Mouse (Mus musculus): ENCODE measurements around the gene Ppfia4. TPM values are rescaled to one million over a fixed set of nuclear protein-coding genes. Genes with fewer than 3 reads are reported as not detected.

The Ppfia4 gene
- polyA plus RNA-seq, 1 experiment from 2014 or later: 8.5 TPM

DNA sequence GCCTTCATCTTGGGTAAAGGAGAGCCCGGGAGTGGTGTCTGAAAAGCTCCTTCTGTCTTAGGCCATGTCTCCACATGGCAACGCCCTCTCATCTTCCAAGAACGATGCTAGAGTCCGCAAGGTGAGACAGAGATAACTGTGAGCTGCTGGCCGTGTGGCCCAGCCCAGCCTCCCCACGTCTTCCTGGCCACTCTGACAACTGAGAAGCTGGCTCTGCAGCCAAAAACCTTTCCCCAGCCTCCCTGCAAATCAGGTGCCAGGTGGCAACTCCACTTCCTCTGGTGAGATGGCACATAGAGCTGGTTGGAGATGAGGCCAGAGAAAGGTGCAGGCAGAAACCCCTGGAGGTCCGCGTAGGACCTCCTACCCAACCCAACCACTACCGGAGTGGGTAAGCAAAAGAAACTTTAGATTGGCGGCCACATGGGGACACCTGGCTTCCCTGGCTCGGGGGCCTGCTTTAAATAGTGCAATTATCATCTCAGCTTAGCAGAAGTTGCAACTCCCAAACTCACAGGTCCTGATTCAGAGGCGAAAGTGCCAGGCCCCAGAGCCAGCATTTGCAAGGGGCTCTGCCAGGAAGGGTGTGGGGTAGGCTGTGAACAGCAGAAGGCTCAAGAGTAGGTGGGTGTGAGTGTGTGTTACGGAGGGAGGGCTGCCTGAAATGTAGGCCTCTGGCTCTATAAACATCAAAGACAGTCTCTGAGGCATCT is 2.6 kb upstream of the Ppfia4 start:
- H3K9me3 ChIP-seq: no peaks in the 10 kb centered on the region
- H3K36me3 ChIP-seq: 0 out of 2 replicates have a peak, but pooled peaks cover 4% of the 10 kb centered on the region
- no peak for DNase-seq (ENCODE audit: low spot score)
- peaks cover 80% of the 10 kb centered on the region for H3K4me1 ChIP-seq
- no peak overlapping the region for H3K4me3 ChIP-seq
- H3K27me3 ChIP-seq (ENCODE audit: insufficient read depth, poor library complexity, severe bottlenecking): no peaks in the 10 kb centered on the region
- H3K27ac ChIP-seq: peak overlapping the region; percentile 63
- WGBS: 73% methylated on average over 13 of the region's 13 CpGs

DNA sequence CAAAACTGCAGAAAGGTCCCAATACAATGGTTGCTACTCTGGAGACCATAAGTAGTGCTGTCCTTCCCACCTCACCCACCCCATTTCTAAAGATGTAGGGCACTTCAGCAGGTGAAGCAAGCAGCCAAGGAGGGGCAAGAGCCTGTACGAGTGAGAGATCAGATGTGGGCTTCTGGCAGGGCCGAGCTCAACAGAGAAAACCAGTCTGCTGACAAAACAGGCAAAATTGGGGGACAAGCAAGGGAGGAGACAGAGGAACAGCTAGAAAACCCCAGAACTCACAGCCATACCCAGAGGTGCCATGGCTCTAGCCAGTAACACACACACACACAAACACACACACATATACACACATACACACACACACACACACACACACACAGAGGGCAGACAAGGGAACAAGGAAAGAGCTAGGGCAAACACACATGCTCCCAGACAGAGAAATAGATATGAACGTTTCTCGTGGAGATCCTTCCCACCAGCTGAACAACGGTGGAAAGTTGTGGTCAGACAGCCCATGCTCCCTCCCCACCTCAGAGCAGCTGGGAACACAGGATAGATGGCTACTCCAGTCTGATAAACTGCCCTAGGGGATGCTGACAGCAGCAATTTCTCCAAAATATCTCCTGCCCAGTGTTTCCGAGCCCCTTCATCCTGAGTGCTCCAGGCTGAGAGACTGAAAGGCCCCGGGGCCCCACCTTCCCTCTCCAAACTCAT is 1.5 kb upstream of the Ppfia4 start:
- 49% methylated on average over 7 of the region's 7 CpGs for WGBS
- Histone ChIP-seq H3K4me3 (no peak overlapping the region), H3K27ac (peak overlapping the region; percentile 63), H3K9me3 (no peaks in the 10 kb centered on the region), H3K4me1 (peaks cover 70% of the 10 kb centered on the region), H3K36me3 (no peaks in the 10 kb centered on the region), H3K27me3 (ENCODE audit: insufficient read depth, poor library complexity, severe bottlenecking) (no peaks in the 10 kb centered on the region)
- DNase-seq (ENCODE audit: low spot score): no peak

GRCm38 (mm10) chr1:134333371-134334110 is 813 bp upstream of the Ppfia4 start:
- Histone ChIP-seq H3K4me3 (0 out of 2 replicates have a peak overlapping the region, but pooled peaks have one; percentile 28), H3K27me3 (ENCODE audit: insufficient read depth, poor library complexity, severe bottlenecking) (no peaks in the 10 kb centered on the region), H3K9me3 (no peaks in the 10 kb centered on the region), H3K36me3 (0 out of 2 replicates have a peak, but pooled peaks cover 4% of the 10 kb centered on the region), H3K27ac (peak overlapping the region; percentile 69), H3K4me1 (peaks cover 68% of the 10 kb centered on the region)
- DNase-seq (ENCODE audit: low spot score): no peak
- WGBS: 89% methylated on average over 9 of the region's 10 CpGs

GRCm38 (mm10) chr1:134331879-134332635 is 671 bp downstream of the Ppfia4 start:
- Histone ChIP-seq H3K36me3 (peaks cover 15% of the 10 kb centered on the region), H3K27ac (peak overlapping the region; percentile 69), H3K27me3 (ENCODE audit: insufficient read depth, poor library complexity, severe bottlenecking) (no peaks in the 10 kb centered on the region), H3K9me3 (no peaks in the 10 kb centered on the region), H3K4me1 (peaks cover 53% of the 10 kb centered on the region), H3K4me3 (no peak overlapping the region)
- WGBS: 55% methylated on average over 20 of the region's 20 CpGs
- DNase-seq (ENCODE audit: low spot score): no peak

GRCm38 (mm10) chr1:134326841-134327346 is 5.8 kb downstream of the Ppfia4 start:
- no peaks in the 10 kb centered on the region for H3K9me3 ChIP-seq
- H3K4me3 ChIP-seq: no peak overlapping the region
- DNase-seq (ENCODE audit: low spot score): no peak
- H3K36me3 ChIP-seq: peaks cover 58% of the 10 kb centered on the region
- no peak overlapping the region for H3K27ac ChIP-seq
- 87% methylated on average over 12 of the region's 12 CpGs for WGBS
- H3K4me1 ChIP-seq: peaks cover 6% of the 10 kb centered on the region
- 0 out of 2 replicates have a peak, but pooled peaks cover 4% of the 10 kb centered on the region for H3K27me3 ChIP-seq (ENCODE audit: insufficient read depth, poor library complexity, severe bottlenecking)

GRCm38 (mm10) chr1:134322591-134322990 is 10.1 kb downstream of the Ppfia4 start:
- Histone ChIP-seq H3K9me3 (no peaks in the 10 kb centered on the region), H3K4me1 (peaks cover 16% of the 10 kb centered on the region), H3K36me3 (peaks cover 81% of the 10 kb centered on the region), H3K27me3 (ENCODE audit: insufficient read depth, poor library complexity, severe bottlenecking) (0 out of 2 replicates have a peak, but pooled peaks cover 4% of the 10 kb centered on the region), H3K27ac (peak overlapping the region; percentile 50; the same call in 1 of the 2 replicates), H3K4me3 (no peak overlapping the region)
- no peak for DNase-seq (ENCODE audit: low spot score)
- WGBS: 79% methylated on average over 6 of the region's 6 CpGs

- peaks cover 18% of the 10 kb centered on the region for H3K4me1 ChIP-seq
- peaks cover 78% of the 10 kb centered on the region for H3K36me3 ChIP-seq
- no peak overlapping the region for H3K4me3 ChIP-seq
- DNase-seq (ENCODE audit: low spot score): no peak
- no peaks in the 10 kb centered on the region for H3K9me3 ChIP-seq
- WGBS: 61% methylated on average over 14 of the region's 14 CpGs
- H3K27ac ChIP-seq: no peak overlapping the region
- 0 out of 2 replicates have a peak, but pooled peaks cover 4% of the 10 kb centered on the region for H3K27me3 ChIP-seq (ENCODE audit: insufficient read depth, poor library complexity, severe bottlenecking)
These were observed 11.9 kb downstream of the Ppfia4 start for GRCm38 (mm10) chr1:134320691-134321301.

DNA sequence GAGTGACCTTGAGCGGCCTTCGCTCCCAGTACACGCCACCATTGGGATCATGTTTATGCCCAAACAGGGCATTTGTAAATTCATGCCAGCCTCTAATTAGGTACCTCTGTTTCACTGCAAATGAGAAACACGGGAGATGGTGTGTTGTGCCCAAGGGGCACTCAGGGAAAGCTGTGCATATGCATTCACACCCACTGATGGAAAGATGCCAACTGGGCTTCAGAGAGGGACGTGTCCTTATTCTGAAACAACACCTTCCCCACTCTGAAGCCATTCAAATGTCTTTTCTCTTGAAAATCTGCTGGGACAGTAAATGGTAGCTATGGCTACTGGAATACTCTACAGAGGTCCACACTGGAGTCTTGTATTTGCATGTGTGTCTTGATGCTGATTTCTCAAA is 14.5 kb downstream of the Ppfia4 start:
- H3K4me1 ChIP-seq: peaks cover 18% of the 10 kb centered on the region

DNA sequence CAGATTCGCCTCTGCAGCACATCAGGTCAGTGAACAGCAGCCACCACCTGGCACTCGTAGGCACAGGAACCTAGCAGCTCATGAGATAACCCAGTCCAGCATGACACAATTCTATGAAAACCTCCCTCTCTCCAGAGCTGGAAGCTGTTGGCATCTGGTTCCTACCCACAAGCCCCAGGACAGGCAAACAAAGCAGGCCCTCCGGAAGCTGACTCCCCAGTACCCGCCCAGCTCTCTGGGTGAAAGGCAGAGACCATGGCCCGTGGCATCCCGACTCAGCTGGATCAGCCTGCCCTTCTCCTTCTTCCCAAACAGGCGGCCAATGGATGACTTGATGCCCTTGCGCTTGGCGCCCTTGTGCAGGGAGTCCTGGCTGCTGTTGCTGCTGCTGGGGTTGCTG is 16.4 kb downstream of the Ppfia4 start:
- Histone ChIP-seq H3K27ac (no peak overlapping the region), H3K4me3 (no peak overlapping the region), H3K4me1 (peaks cover 15% of the 10 kb centered on the region), H3K9me3 (no peaks in the 10 kb centered on the region), H3K36me3 (peaks cover 65% of the 10 kb centered on the region), H3K27me3 (ENCODE audit: insufficient read depth, poor library complexity, severe bottlenecking) (no peaks in the 10 kb centered on the region)
- no peak for DNase-seq (ENCODE audit: low spot score)
- WGBS: 84% methylated on average over 9 of the region's 9 CpGs

More for the DNA sequence above, 14.5 kb downstream of the Ppfia4 start:
- Histone ChIP-seq H3K9me3 (no peaks in the 10 kb centered on the region), H3K4me3 (no peak overlapping the region), H3K36me3 (peaks cover 62% of the 10 kb centered on the region), H3K27me3 (ENCODE audit: insufficient read depth, poor library complexity, severe bottlenecking) (0 out of 2 replicates have a peak, but pooled peaks cover 4% of the 10 kb centered on the region), H3K27ac (no peak overlapping the region)
- WGBS: 88% methylated on average over 5 of the region's 5 CpGs
- no peak for DNase-seq (ENCODE audit: low spot score)

DNA sequence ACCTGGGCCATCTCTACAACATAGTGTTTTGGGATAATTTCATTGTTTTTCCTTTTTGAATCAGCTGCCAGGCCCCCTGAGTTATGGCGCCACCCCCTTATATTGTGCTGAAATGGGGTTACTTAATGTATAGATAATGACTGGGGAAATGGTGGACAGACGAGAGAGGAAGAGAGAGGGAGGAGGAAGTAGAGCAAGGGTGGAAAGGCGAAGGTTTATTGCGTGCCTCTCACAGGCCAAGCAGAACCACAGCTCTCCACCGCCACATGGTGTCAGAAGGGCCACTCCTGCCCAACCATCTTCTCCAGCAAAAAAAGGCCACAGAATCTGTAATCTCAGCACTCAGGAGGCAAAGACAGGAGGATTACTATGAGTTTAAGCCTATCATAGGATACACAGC is 17.5 kb downstream of the Ppfia4 start:
- Histone ChIP-seq H3K27ac (no peak overlapping the region), H3K4me3 (no peak overlapping the region), H3K4me1 (peaks cover 6% of the 10 kb centered on the region; the same call in 1 of the 2 replicates), H3K36me3 (peaks cover 61% of the 10 kb centered on the region), H3K9me3 (no peaks in the 10 kb centered on the region), H3K27me3 (ENCODE audit: insufficient read depth, poor library complexity, severe bottlenecking) (no peaks in the 10 kb centered on the region)
- 85% methylated on average over 5 of the region's 5 CpGs for WGBS
- DNase-seq (ENCODE audit: low spot score): no peak

DNA sequence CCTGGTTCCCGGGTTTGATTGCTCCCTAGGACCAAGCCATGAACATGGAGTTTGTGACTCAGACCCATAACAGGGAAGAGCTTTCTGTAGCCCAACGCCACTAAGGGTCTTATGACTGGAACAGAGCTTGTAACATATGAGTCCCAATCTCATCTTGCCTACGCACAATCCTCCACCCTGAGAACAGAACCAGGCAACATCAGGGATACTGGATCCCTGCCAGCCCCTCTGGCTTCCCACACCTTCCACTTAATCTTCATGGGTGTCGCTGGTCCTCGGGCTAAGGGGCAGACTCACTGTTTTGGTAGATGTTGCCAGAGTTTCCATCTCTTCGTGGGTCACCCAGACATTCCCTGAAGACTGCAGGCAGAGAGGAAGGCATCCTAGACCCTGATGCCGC is 21.0 kb downstream of the Ppfia4 start:
- H3K4me1 ChIP-seq: 0 out of 2 replicates have a peak, but pooled peaks cover 3% of the 10 kb centered on the region
- no peak for DNase-seq (ENCODE audit: low spot score)
- H3K27ac ChIP-seq: no peak overlapping the region
- no peak overlapping the region for H3K4me3 ChIP-seq
- no peaks in the 10 kb centered on the region for H3K9me3 ChIP-seq
- H3K27me3 ChIP-seq (ENCODE audit: insufficient read depth, poor library complexity, severe bottlenecking): no peaks in the 10 kb centered on the region
- H3K36me3 ChIP-seq: peaks cover 59% of the 10 kb centered on the region
- WGBS: 85% methylated on average over 7 of the region's 7 CpGs

DNA sequence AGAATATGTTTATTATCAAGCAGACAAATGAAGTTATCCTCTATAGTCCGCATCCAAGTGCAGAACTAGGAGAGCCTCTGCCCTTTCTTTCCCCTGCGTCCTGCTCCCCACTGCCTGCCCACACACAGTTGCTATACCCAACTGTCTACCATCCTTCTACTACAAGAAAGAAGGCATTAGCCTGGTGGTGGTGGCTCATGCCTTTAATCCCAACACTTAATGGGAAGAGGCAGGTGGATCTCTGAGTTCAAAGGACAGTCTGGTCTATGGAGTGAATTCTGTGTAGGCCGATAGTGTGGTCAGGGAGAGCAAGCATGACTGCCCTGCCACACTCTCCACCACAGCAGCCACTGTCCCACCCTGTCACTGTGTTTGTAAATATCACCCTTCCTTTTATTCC is 22.0 kb downstream of the Ppfia4 start:
- WGBS: 89% methylated on average over 3 of the region's 3 CpGs
- Histone ChIP-seq H3K4me1 (no peaks in the 10 kb centered on the region), H3K9me3 (no peaks in the 10 kb centered on the region)

More for the DNA sequence above, 22.0 kb downstream of the Ppfia4 start:
- Histone ChIP-seq H3K27me3 (ENCODE audit: insufficient read depth, poor library complexity, severe bottlenecking) (no peaks in the 10 kb centered on the region), H3K36me3 (peaks cover 52% of the 10 kb centered on the region), H3K4me3 (no peak overlapping the region), H3K27ac (no peak overlapping the region)
- no peak for DNase-seq (ENCODE audit: low spot score)

Data from heart, embryonic 10.5 days (tissue).